30 mouse cellular contexts compared by ENCODE assay signal in genomic region chr7:16083361-16083760, GRCm38 (mm10). TPM values are rescaled to one million over a fixed set of nuclear protein-coding genes. Genes with fewer than 3 reads are reported as not detected.
"Had no signal": no experiment of that assay in that cellular context is flagged by ENCODE, and none has a peak within 500 bp of the region (broad histone marks: within the 10 kb centered on the region; RNA-seq: fewer than 3 reads in every experiment).

No protein-coding gene starts in this region.

- ATAC-seq: hindbrain, postnatal 0 days; liver, embryonic 12.5 days had no signal

- DNase-seq: gastrocnemius, adult 2 months; gastrocnemius, postnatal 10 days; gastrocnemius, postnatal 25 days; heart, adult 18-20 months; kidney, adult 18-20 months; kidney, adult 8-10 months; kidney, postnatal 10 days; kidney, postnatal 25 days; kidney, postnatal 4 days; left cerebral cortex, postnatal 4 days had no signal

- H3K9ac ChIP-seq: heart, embryonic 13.5 days; heart, embryonic 15.5 days; hindbrain, embryonic 13.5 days; hindbrain, embryonic 15.5 days; limb, embryonic 13.5 days; limb, embryonic 15.5 days; liver, embryonic 12.5 days; liver, embryonic 14.5 days had no signal

- H3K27me3 ChIP-seq: heart, embryonic 15.5 days; hindbrain, embryonic 15.5 days; limb, embryonic 13.5 days; limb, embryonic 15.5 days had no signal

- H3K4me3 ChIP-seq: gastrocnemius, adult 2 months; heart, embryonic 10.5 days; heart, embryonic 13.5 days; heart, embryonic 15.5 days; hindbrain, embryonic 13.5 days; hindbrain, embryonic 15.5 days; layer of hippocampus, adult 2 months; left cerebral cortex, adult 2 months; limb, embryonic 13.5 days; limb, embryonic 15.5 days; liver, embryonic 12.5 days had no signal

- H3K4me2 ChIP-seq: heart, embryonic 13.5 days; heart, embryonic 15.5 days; hindbrain, embryonic 13.5 days; hindbrain, embryonic 15.5 days; limb, embryonic 13.5 days; limb, embryonic 15.5 days; liver, embryonic 12.5 days had no signal

- H3K9me3 ChIP-seq: heart, embryonic 10.5 days; heart, embryonic 13.5 days; heart, embryonic 15.5 days; hindbrain, embryonic 13.5 days; hindbrain, embryonic 15.5 days; limb, embryonic 13.5 days; limb, embryonic 15.5 days; liver, embryonic 12.5 days had no signal

- H3K27ac ChIP-seq: gastrocnemius, adult 2 months; heart, embryonic 10.5 days; heart, embryonic 13.5 days; heart, embryonic 15.5 days; hindbrain, embryonic 13.5 days; hindbrain, embryonic 15.5 days; hindbrain, postnatal 0 days; layer of hippocampus, adult 2 months; left cerebral cortex, adult 2 months; limb, embryonic 13.5 days; limb, embryonic 15.5 days; liver, embryonic 12.5 days; liver, embryonic 14.5 days had no signal

- H3K4me1 ChIP-seq: hindbrain, embryonic 13.5 days; hindbrain, embryonic 15.5 days; limb, embryonic 13.5 days; limb, embryonic 15.5 days; liver, embryonic 12.5 days had no signal

- H3K36me3 ChIP-seq: heart, embryonic 10.5 days; heart, embryonic 13.5 days; heart, embryonic 15.5 days; hindbrain, embryonic 13.5 days; hindbrain, embryonic 15.5 days; limb, embryonic 13.5 days; limb, embryonic 15.5 days; liver, embryonic 12.5 days had no signal

RNA-seq across cellular contexts. Expression of gene Zfp541, which starts 21.7 kb away (rescaled TPM):
- total RNA-seq: gastrocnemius, adult 2 months; gastrocnemius, postnatal 10 days; gastrocnemius, postnatal 25 days; heart, adult 18-20 months; heart, adult 8-10 months; heart, postnatal 25 days; hematopoietic stem cell, adult 5-6 weeks; liver, adult 2 months had no signal
- polyA plus RNA-seq: heart, embryonic 10.5 days; heart, embryonic 15.5 days; heart, postnatal 0 days; hindbrain, embryonic 11.5 days; limb, embryonic 11.5 days; limb, embryonic 15.5 days; liver, embryonic 12.5 days; liver, embryonic 16.5 days had no signal

RNA-seq across cellular contexts. Expression of gene Slc8a2, which starts 46.3 kb away (rescaled TPM):
- total RNA-seq: hematopoietic stem cell, adult 5-6 weeks; liver, adult 2 months had no signal
- polyA plus RNA-seq: liver, embryonic 12.5 days had no signal
